Mouse (Mus musculus): ENCODE measurements around the gene Gm47985. TPM values are rescaled to one million over a fixed set of nuclear protein-coding genes. Genes with fewer than 3 reads are reported as not detected.

Gene Gm47985
- total RNA-seq, 2 experiments from 2014 or later: 0.61 to 0.91 TPM

DNA sequence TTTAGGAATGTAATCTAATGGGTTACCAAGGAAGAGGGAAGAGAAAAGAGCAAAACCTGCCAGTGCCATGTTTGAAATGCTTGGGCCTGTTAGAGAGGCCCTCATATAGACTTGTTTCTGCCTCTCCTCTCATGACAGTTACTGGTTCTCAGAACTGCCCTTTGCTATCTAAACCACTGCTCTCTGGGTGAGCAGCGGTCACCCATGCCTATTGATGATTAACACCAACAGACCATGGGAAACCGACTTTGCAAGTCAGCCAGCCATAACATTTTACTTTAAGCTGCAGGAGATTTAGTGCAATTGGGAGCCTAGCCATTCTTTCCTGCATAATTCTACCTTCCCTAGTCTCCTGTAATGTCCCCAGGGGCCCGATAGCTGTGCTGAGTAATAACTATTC lies 34.1 kb downstream of the Gm47985 start:
- intact Hi-C loops (cut with DNase I): no loop called here
- no peak for DNase-seq

DNA sequence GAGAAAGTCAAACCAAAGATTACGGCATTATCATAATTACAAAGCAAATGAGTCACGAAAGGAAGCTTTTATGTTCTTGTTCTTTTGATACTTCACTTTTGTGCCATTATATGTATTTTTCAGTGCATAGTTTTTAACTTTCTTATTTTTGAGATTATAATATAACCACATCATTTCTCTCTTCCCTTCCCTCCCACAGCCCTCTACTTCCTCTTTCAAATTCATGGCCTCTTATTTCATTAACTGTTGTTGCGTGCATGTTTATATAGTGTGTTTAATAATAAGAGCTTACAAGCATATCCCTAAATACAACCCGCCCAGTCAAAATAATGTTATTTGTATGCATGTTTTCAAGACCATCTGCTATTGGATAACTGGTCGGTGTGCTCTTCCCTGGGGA lies 36.7 kb downstream of the Gm47985 start:
- intact Hi-C loops (cut with DNase I): no loop called here

DNA sequence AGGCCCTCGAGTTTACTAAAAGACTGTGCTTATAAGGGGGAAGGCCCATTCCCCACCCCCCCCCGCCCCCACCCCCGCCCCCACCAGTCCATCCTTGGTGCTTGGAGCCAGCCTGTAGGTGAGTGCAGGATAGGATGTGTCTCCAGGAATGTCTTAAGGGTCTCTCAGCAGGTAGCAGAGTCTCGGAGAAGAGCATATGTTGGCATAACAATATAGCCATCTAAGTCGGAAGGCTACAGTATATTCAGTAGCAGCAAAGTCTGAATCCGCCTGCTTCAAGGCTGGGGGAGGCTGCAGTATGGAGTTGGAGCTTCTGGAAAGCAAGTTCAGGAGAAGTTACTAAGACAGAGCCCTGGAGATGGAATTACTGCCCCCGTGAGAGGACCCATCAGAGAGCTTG lies 37.8 kb downstream of the Gm47985 start:
- DNase-seq: no peak
- intact Hi-C loops (cut with DNase I): no loop called here

More for the DNA sequence above, 36.7 kb downstream of the Gm47985 start:
- DNase-seq: no peak

DNA sequence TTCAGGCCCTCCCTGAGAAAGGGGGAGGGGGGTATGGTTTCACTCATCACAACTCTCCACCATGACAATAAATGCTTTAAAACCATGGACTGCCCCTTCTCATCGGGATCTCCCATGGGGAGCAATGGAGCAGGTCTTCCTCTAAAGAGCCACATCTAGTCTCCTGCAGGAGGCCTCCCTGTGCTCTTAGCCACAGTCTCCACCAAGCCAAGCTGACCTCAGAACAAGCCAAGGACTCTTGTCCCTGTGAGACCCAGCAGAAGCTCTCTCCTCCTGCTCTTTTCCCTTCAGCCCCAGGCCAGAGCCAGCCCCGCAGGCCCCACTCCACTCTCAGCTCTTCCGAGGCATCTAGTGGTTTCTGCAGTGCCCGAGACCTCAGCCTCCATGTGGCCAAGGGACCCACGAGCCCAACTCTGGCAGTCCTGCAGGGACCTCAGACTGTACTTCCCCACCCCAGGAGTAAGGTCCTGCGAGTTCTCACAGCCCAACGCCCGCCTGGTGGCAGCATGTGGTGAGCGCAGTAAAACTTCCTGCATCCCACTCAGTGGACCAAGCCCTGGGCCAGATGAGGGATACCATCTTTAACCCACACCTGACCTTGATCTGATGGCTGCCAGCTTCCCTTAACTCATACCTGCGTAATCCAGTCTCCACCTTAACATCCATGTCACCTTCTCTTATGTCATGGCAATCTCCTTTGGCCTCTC lies 40.4 kb downstream of the Gm47985 start:
- intact Hi-C loops (cut with DNase I): no loop called here
- DNase-seq: no peak

DNA sequence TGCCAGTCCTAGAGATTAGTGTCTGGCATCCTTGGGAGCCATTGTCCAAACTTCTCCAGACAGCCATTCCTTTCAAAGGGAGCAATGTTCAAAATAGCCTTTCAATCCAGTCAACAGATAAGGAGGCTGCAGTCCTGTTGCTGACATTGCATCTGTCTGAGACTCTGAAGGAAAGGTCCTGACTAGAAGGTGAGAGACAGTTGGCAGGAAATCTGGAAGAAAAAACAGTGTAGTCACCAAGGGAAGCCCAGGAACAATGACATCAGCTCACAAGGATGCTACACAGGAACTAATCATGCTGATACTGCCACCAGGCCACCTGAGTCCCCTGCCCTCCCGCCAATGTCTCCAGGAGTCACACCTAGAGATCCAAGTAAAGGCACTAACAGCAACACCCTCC lies 41.0 kb downstream of the Gm47985 start:
- intact Hi-C loops (cut with DNase I): no loop called here
- DNase-seq: no peak

DNA sequence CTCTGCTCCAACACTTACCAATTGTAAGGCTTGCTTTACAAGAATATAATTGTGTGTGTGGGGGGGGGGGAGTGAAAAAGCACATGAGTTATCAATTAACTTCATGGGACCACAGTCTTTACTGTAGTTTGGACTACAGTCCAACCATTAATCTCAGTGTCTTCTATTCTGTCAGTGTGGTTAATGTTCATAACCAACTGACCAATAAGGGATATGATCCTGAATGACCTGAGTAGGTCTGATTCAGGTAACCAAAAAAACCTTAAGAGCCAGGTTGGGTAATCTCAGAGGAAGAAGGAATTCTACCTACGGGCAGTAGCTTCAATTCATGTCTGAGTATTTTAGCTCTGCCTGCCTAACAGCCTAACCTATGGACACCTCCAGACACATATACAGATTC lies 42.2 kb downstream of the Gm47985 start:
- intact Hi-C loops (cut with DNase I): no loop called here
- DNase-seq: no peak

DNA sequence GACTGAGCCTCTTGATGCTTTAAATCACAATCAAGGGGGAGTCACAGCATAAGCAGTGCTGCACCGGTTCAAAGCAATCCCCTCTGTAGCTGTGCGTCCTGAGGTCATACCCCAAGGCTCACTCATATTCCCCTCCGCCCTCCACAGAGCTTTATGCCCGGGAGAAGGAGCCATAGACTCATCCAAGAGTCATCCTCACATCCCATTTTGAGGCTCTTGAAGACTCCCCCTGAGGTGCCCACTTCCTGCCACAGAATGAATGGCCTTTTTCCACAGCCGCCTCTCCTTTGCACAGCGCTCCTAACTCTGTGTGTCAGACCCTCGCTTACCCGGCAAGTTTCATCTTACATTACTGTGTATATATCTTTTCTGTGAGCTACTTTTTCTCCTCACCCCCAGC lies 45.2 kb downstream of the Gm47985 start:
- DNase-seq: no peak
- intact Hi-C loops (cut with DNase I): no loop called here

DNA sequence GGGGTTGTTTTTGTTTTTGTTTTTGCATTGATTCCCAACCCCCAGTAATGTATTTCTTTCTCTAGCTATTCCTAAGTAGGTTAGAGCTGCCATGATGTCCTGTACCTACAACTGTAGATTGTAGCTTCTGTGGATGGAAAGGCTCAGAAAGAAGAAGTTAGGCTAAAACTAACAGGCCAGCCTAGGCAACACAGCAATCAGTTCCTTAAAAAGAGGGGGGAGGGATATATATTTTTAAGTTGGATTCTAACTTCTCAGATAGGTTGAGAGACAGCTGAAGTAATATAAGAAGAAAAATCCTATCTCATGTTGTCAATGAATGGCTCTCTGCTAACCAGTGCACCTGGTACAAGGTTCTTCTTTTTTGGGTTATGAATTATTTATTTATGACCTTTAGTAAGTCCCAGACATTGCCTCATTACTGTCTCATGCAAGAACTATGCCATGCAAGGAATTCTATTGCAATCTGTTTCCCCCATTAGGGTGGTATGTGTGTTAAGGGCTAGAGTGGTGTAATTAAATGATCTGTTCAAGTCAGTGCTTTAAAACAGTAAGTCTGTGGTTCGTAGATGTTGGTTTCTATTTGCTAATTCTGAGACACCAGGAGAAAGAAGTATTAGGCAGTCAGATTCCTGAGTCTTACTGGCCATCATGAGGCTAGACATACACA lies 46.1 kb downstream of the Gm47985 start:
- no peak for DNase-seq
- intact Hi-C loops (cut with DNase I): no loop called here

DNA sequence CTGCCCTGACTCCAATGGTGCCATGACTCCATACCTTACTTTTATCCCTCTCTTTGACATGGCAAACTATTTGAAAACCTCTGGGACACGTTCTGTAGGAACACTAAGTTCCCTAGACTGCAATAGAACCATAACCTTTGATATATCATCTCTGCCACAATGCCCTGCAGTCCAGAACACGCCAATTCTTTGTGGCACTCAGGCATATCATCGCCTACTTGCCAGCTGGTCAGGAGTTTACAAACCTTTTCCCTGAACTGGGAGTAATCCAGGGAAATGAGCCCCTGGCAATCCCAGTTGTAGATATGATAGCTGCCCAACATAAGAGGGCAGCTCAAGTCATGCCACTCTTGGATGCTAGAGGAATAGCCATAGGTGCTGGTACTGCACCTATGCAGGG lies 50.0 kb downstream of the Gm47985 start:
- intact Hi-C loops (cut with DNase I): no loop called here
- DNase-seq: no peak

DNA sequence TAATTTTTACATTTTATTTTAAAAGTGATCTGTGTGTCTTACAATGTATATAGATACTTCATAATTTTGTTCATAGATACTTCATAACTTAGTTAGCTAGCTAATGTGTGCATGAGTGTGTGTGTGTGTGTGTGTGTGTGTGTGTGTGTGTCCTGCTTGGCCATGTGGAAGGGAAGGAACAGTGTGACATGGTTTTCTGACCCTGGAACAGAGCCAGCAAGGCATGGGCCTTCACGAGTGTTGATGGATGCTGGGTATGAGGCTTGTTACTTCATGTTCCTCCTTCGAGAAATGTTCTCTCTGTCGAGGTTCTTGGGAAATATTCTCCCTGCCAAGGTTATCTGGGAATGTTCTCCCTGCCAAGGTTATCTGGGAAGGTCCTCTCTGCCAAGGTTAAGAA lies 51.4 kb downstream of the Gm47985 start:
- DNase-seq: no peak
- intact Hi-C loops (cut with DNase I): no loop called here

Other genes starting within 250 kb of the Gm47985 start
- gene Hmcn1, start 189.1 kb upstream of the Gm47985 start, total RNA-seq (2021): 10 to 100 TPM; 24.6 to 25.6 TPM
- gene Gm8947, start 9.8 kb downstream of the Gm47985 start, total RNA-seq (2021): not detected
- not detected for gene Gm47995, start 15.9 kb downstream of the Gm47985 start, total RNA-seq (2021)
- gene 3110040M04Rik, start 21.6 kb downstream of the Gm47985 start, total RNA-seq (2021): not detected
- gene Gm47996, start 27.6 kb downstream of the Gm47985 start, total RNA-seq (2021): not detected
- gene Ivns1abp, start 161.9 kb downstream of the Gm47985 start, total RNA-seq (2021): 100 to 1,000 TPM; 450 to 452 TPM
- gene Swt1, start 245.9 kb downstream of the Gm47985 start, total RNA-seq (2021): 10 to 100 TPM; 10.0 to 12.1 TPM
- gene Trmt1l, start 246.0 kb downstream of the Gm47985 start, total RNA-seq (2021): 10 to 100 TPM; 19.5 to 22.7 TPM

Measured in heart, postnatal 14 days (tissue).